12 mouse cellular contexts compared by ENCODE assay signal in genomic region chr10:92555727-92556525, GRCm38 (mm10).
DNase-seq lines count a peak whose midpoint lies in the region; ATAC-seq and TF ChIP-seq lines count a peak whose summit lies in the region.
"Had no signal": no experiment of that assay in that cellular context is flagged by ENCODE, and none has a peak within 500 bp of the region (broad histone marks: within the 10 kb centered on the region; RNA-seq: fewer than 3 reads in every experiment).

No protein-coding gene starts in this region.

- H3K4me3 ChIP-seq in embryonic facial prominence, embryonic 10.5 days = no peak overlapping the region
- H3K4me3 ChIP-seq in hindbrain, embryonic 13.5 days = no peak overlapping the region; the same call in 1 of the 2 replicates
- H3K4me3 ChIP-seq in midbrain, embryonic 15.5 days = 0 out of 2 replicates have a peak overlapping the region, but pooled peaks have one; percentile 3
- H3K4me3 ChIP-seq in gastrocnemius, adult 2 months = no peak overlapping the region

- WGBS in embryonic facial prominence, embryonic 10.5 days = 27% methylated on average over 13 of the region's 13 CpGs
- WGBS in hindbrain, embryonic 13.5 days = 11% methylated on average over 13 of the region's 13 CpGs
- 9% methylated on average over 13 of the region's 13 CpGs for WGBS in midbrain, embryonic 15.5 days

- no peaks in the 10 kb centered on the region for H3K36me3 ChIP-seq in embryonic facial prominence, embryonic 10.5 days (replicated peaks)
- H3K36me3 ChIP-seq in hindbrain, embryonic 13.5 days = no peaks in the 10 kb centered on the region
- no peaks in the 10 kb centered on the region for H3K36me3 ChIP-seq in midbrain, embryonic 15.5 days (replicated peaks)
- H3K36me3 ChIP-seq: G1E had no signal

- H3K9me3 ChIP-seq in embryonic facial prominence, embryonic 10.5 days = no peaks in the 10 kb centered on the region
- no peaks in the 10 kb centered on the region for H3K9me3 ChIP-seq in hindbrain, embryonic 13.5 days
- H3K9me3 ChIP-seq in midbrain, embryonic 15.5 days = no peaks in the 10 kb centered on the region

- peak overlapping the region; percentile 42 for H3K4me2 ChIP-seq in hindbrain, embryonic 13.5 days
- H3K4me2 ChIP-seq in midbrain, embryonic 15.5 days = peak overlapping the region; percentile 37
- H3K4me2 ChIP-seq: liver, embryonic 11.5 days had no signal

- H3K27me3 ChIP-seq in embryonic facial prominence, embryonic 10.5 days (replicated peaks; ENCODE audit: low read depth, poor library complexity, severe bottlenecking) = no peaks in the 10 kb centered on the region
- H3K27me3 ChIP-seq in hindbrain, embryonic 13.5 days = no peaks in the 10 kb centered on the region
- H3K27me3 ChIP-seq in midbrain, embryonic 15.5 days (replicated peaks) = no peaks in the 10 kb centered on the region

- intact Hi-C loops in gastrocnemius, adult 2 months (cut with DNase I) = no loop called here

- no peak for TF ChIP-seq POLR2A in brain, embryonic 14.5 days (IDR thresholded peaks at IDR 0.05; ENCODE audit: borderline replicate concordance, extremely low read depth, insufficient read depth, insufficient read length, poor library complexity, severe bottlenecking)

- peak; percentile 87 for DNase-seq in brain, embryonic 14.5 days (ENCODE audit: low read depth)
- DNase-seq in embryonic facial prominence, embryonic 10.5 days (ENCODE audit: low spot score) = no peak
- DNase-seq in gastrocnemius, adult 2 months = no peak
- DNase-seq in cerebellum, adult 11-12 months = no peak
- no peak for DNase-seq in adipocyte (ENCODE audit: low spot score)
- DNase-seq: adrenal gland, postnatal 36 days; kidney, postnatal 4 days; thymus, postnatal 4 days had no signal

- TF ChIP-seq CTCF in brain, embryonic 14.5 days (IDR thresholded peaks at IDR 0.05; ENCODE audit: borderline replicate concordance, extremely low read depth, insufficient read depth, insufficient read length) = no peak
- no peak for TF ChIP-seq CTCF in gastrocnemius, adult 2 months (IDR thresholded peaks at IDR 0.05)

- ATAC-seq in hindbrain, embryonic 13.5 days (ENCODE audit: low FRiP score) = peak; percentile 46; the same call in 1 of the 2 replicates
- ATAC-seq in midbrain, embryonic 15.5 days (replicated peaks) = peak; percentile 58; the same call in 1 of the 2 replicates

- H3K9ac ChIP-seq in hindbrain, embryonic 13.5 days = 0 out of 2 replicates have a peak overlapping the region, but pooled peaks have one; percentile 2
- H3K9ac ChIP-seq in midbrain, embryonic 15.5 days = no peak overlapping the region

- H3K27ac ChIP-seq in embryonic facial prominence, embryonic 10.5 days (replicated peaks) = peak overlapping the region; percentile 63
- H3K27ac ChIP-seq in hindbrain, embryonic 13.5 days = peak overlapping the region; percentile 66
- H3K27ac ChIP-seq in midbrain, embryonic 15.5 days = peak overlapping the region; percentile 64
- no peak overlapping the region for H3K27ac ChIP-seq in gastrocnemius, adult 2 months

- H3K4me1 ChIP-seq in embryonic facial prominence, embryonic 10.5 days = peaks cover 32% of the 10 kb centered on the region
- H3K4me1 ChIP-seq in hindbrain, embryonic 13.5 days (replicated peaks) = peaks cover 24% of the 10 kb centered on the region
- H3K4me1 ChIP-seq in midbrain, embryonic 15.5 days = peaks cover 24% of the 10 kb centered on the region
